Mouse (Mus musculus) stomach, postnatal 0 days (tissue): ENCODE measurements around the gene Mboat7.

ENCODE experiments used
- CTCF ChIP-seq: IDR thresholded peaks from 2 replicates; pipeline ENCODE4 v1.5.1; 2016; ENCODE audit warnings: antibody characterized with exemption, low read depth, mild to moderate bottlenecking, moderate library complexity
- EP300 ChIP-seq: optimal IDR thresholded peaks from 2 replicates; pipeline ENCODE3; 2016; ENCODE audit warnings: antibody characterized with exemption

DNA sequence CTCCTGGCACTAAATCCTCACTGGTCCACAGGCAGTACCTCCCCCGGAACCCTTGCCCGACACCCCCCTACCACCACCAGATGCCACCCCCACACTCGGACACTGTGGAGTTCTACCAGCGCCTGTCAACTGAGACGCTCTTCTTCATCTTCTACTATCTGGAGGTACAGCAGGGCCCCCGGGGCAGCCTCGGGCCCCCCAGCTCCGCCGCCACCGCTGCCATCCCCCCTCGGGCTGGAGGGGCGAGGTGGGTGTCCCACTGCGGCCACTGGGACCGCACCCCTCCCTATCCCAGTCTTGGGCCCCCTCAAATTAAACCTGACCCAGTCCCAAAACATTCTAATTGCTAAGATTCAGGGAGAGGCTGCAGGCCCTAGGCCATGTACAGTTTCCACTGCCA lies 34.7 kb downstream of the Mboat7 start:
- TF ChIP-seq CTCF (no peak), EP300 (no peak)
